Mouse (Mus musculus): Measurements from ENCODE around the gene Pcsk6.

The Pcsk6 gene

GRCm38 (mm10) chr7:65945342-65945993, 83.9 kb downstream of the Pcsk6 start:
- DNase-seq: no peak

GRCm38 (mm10) chr7:65946397-65946796, 84.9 kb downstream of the Pcsk6 start:
- no peak for DNase-seq

DNA sequence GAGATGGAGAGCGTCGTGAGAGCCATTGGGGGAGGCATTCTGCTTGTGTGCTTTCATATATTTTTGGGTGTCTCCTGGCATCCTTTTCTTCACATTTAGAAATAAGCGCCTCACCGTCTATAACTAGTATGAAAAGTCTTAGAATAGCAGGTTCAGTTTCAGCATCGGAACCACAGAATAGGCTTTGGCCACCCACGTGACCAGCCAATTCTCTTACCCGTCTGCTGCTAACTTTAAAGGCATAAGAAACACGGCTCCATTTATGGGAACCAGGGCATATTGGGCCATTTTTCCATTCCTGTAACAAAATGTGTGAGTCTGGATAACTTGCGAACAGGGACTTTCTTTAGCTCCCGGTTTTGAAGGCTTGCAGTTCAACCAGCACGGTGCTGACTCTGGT, 87.4 kb downstream of the Pcsk6 start:
- no peak for DNase-seq

GRCm38 (mm10) chr7:65954583-65954982, 93.0 kb downstream of the Pcsk6 start:
- DNase-seq: no peak

GRCm38 (mm10) chr7:65955304-65956220, 94.0 kb downstream of the Pcsk6 start:
- DNase-seq: no peak

DNA sequence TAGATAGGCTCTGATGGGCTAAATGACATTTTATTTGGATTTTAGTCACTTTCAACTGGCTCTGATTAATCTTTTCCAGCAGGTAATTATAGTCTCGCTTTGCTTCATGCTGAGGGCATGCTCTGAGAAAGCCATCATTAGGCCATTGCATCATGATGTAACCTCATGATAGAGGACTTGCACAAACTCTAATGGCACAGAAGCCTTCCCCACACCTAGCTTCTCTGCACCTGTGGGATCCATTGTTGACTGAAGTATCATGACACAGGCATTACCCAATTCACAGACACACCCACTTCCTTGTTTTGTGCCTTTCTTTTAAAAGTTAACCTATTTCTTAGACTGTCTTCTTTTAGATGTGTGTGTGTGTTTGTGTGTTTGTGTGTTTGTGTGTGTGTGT, 95.7 kb downstream of the Pcsk6 start:
- DNase-seq: no peak

DNA sequence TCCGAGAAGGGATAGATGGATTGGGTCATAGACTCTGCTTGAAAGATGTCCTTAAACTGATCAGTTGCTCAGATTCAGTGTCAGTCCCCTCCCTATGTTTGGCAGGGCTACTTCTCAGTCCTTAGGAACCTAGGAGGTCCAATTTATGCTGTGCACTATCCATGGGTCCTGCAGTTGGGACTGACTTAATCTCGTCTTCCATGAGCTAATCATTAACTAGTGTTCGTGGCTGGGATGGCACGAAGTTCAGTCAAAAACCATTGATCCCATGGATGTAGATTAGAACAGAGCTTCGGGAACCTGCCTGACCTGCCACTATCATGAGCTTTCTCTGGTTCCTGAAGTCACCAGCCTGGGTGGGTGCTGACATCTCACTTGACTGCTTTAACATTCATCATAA, 96.6 kb downstream of the Pcsk6 start:
- no peak for DNase-seq

- DNase-seq: no peak
Measured at GRCm38 (mm10) chr7:65959221-65959924, 97.8 kb downstream of the Pcsk6 start.

DNA sequence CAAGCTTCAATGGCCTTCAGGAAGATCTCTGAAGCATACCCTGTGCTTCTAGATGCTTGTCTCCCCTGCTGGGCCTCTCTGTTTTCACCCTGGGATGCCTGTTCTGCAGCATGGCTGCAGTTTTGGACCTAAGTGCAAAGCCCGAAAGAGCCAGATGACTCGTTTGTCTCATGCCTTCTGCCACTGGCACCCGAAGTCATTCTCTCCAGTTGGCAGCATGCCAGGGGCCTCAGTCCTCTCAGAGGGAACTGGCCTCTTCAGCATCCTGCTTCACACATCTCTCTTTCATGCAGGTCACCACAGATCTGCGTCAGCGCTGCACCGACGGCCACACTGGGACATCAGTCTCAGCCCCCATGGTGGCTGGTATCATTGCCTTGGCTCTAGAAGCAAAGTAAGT, 101.1 kb downstream of the Pcsk6 start:
- no peak for DNase-seq

DNA sequence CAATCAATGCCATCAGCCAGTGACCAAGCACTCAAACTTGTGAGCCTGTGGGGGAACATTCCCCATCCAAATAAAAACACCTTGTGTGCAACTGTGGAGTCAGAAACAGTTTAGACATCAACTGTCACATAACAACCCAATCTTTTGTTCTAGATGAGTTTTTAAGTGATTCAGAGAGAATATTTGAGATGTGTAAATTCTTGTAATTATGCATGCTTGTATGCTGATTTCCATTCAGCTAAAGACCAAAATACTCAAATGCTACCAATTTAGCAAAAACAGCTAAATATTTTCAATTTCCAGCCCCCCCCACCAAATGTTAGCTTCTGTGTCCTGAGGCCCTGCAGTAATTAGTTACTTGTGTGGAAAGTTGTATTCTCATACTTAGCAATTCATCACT, 102.9 kb downstream of the Pcsk6 start:
- DNase-seq: no peak

GRCm38 (mm10) chr7:65971301-65971700, 109.8 kb downstream of the Pcsk6 start:
- DNase-seq: no peak

DNA sequence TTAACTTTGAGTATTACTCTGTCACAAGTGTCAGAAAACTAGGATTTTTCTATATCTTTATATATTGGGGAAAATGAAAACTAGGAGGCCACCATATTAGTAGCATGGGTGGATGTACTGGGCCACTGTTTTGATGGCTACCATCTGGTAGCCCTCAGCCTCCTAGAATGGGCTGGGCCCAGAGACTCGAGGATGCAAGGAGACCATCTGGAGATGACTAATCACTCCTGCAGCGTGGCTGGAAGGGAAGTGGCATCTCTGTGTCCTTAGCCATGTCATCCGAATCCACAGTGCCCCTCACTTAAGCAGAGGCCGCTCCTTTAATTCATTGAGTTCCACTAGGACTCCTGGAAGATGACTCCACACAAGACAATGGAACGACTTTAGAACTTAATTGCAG, 115.8 kb downstream of the Pcsk6 start:
- no peak for DNase-seq

- no peak for DNase-seq
Measured at GRCm38 (mm10) chr7:65977977-65978376, 116.4 kb downstream of the Pcsk6 start.

GRCm38 (mm10) chr7:65978996-65979823, 117.7 kb downstream of the Pcsk6 start:
- DNase-seq: no peak

DNA sequence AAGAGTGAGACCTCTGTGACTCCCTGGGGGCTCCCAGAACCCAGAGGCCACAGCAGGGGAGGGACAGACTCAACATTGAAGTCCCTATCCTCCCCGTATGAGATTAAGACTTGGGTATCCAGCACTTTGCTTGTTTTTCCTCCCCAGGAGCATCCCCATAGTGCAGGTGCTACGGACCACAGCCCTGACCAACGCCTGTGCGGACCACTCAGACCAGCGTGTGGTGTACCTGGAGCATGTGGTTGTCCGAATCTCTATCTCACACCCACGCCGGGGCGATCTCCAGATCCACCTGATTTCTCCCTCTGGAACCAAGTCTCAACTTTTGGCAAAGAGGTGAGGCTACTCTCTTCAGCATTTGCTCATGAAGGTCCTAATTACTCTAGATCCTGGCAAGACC, 118.5 kb downstream of the Pcsk6 start:
- no peak for DNase-seq

DNA sequence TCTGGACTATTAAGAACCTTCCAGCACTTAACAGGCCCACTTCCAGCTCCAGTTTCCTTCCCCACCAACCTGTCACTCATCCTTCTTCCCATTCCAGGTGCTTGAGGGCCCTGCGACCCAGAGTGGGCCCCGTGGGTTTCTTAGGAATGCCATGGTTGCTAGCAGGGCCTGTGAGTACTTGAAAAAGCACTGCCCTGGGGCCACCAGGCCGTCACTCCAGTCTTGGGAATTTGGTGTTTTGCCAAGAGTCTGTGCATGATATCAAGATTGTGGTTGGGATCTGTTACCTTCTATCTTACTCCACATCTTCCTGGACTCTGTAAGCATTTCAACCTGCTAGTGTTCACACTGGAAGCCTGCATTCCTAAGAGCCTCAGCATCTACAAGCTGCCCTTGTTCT, 120.5 kb downstream of the Pcsk6 start:
- DNase-seq: no peak

DNA sequence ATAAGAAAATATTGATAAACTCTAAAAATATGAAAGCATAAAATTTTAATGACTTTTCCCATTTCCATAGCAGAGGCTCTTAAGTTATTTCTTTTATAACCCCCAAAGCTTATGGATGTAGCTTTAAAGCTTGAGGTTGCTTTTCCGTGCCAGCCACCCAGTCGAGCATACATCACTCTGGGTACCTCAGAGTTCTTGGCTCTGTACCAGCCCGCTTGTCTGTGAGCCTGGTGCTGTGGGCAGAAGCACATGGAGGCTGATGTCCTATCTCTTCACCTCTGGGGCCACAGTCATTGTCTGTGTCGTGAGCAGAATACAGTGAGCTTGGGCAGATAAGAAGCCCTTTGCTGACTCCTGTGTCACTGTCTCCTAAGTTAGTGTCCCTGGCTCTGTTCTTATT, 126.7 kb downstream of the Pcsk6 start:
- no peak for DNase-seq

GRCm38 (mm10) chr7:65988709-65989108, 127.2 kb downstream of the Pcsk6 start:
- DNase-seq: no peak

GRCm38 (mm10) chr7:65992329-65992728, 130.8 kb downstream of the Pcsk6 start:
- no peak for DNase-seq

DNA sequence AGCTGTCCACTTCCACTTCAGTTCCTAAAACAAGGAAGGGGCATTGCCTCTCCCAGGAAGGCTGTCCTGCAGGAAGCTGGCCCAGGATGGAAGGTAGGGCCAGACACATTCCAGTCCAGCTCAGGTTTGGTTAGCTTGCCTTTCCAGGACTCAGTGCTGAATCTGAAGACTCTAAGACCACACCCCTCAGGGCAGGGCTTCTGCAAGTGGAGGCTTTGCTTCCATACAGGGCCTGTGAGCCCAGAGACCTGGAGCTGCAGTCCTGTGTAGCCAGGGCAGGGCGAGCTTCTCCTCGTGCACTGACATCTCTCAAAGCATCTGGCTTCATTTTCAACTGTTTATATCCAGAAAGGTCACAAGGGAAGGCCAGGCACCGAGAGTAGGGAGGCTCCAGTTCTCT, 131.9 kb downstream of the Pcsk6 start:
- no peak for DNase-seq

GRCm38 (mm10) chr7:66001035-66001754, 139.7 kb downstream of the Pcsk6 start:
- no peak for DNase-seq

DNA sequence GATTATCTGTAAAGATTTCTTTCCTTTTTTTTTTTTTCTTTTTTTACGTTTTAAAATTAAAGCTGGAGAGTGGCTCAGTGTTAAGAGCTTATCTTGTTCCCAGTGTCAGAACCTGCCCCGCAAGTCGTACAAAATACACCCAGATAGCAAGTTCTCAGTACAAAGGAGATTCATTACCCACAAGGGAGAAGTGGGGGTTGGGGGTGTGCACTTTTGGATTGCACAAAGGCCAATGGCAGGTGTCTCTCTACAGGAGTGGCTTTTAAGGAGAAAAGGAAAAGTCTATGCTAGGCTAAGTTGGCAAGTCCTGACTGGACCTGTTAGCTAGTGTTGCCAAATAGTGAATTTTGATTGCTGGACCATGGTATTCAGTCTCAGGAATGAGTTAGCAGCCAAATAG, 140.3 kb downstream of the Pcsk6 start:
- no peak for DNase-seq

All from spleen, adult 18-20 months (tissue).